Mouse (Mus musculus): Measurements from ENCODE around the gene Qars. TPM values are rescaled to one million over a fixed set of nuclear protein-coding genes. Genes with fewer than 3 reads are reported as not detected.

Qars gene
- polyA plus RNA-seq, 1 experiment from 2014 or later = 66.4 TPM

- ATAC-seq (ENCODE audit: low FRiP score, low TSS enrichment) = no peak
- H3K4me3 ChIP-seq (ENCODE audit: low read depth, low read length) = no peak overlapping the region
- WGBS = 94% methylated on average over 18 of the region's 18 CpGs
- DNase-seq (ENCODE audit: low spot score) = no peak
- no peaks in the 10 kb centered on the region for H3K27me3 ChIP-seq (ENCODE audit: control insufficient read depth, insufficient read depth, low read length)
- TF ChIP-seq EP300 (optimal IDR thresholded peaks at IDR 0.05) = no peak
- no peak for TF ChIP-seq CTCF (IDR thresholded peaks at IDR 0.05; ENCODE audit: low read depth)
- peaks cover 32% of the 10 kb centered on the region for H3K36me3 ChIP-seq (ENCODE audit: control insufficient read depth, insufficient read depth, low read length)
- H3K27ac ChIP-seq (replicated peaks) = no peak overlapping the region
- H3K4me2 ChIP-seq (replicated peaks; ENCODE audit: low read depth) = no peak overlapping the region
- H3K9ac ChIP-seq (ENCODE audit: low read length) = no peak overlapping the region
- H3K4me1 ChIP-seq (replicated peaks; ENCODE audit: control insufficient read depth, insufficient read depth) = peaks cover 2% of the 10 kb centered on the region; the same call in 1 of the 2 replicates
- no peaks in the 10 kb centered on the region for H3K9me3 ChIP-seq (ENCODE audit: control insufficient read depth, low read length)
Measured at GRCm38 (mm10) chr9:108483051-108483790, 24.3 kb upstream of the Qars start.

- Histone ChIP-seq H3K27me3 (ENCODE audit: control insufficient read depth, insufficient read depth, low read length) (no peaks in the 10 kb centered on the region), H3K9me3 (ENCODE audit: control insufficient read depth, low read length) (no peaks in the 10 kb centered on the region), H3K27ac (replicated peaks) (no peak overlapping the region), H3K36me3 (ENCODE audit: control insufficient read depth, insufficient read depth, low read length) (peaks cover 32% of the 10 kb centered on the region), H3K4me3 (ENCODE audit: low read depth, low read length) (no peak overlapping the region), H3K4me1 (replicated peaks; ENCODE audit: control insufficient read depth, insufficient read depth) (peaks cover 2% of the 10 kb centered on the region; the same call in 1 of the 2 replicates), H3K9ac (ENCODE audit: low read length) (no peak overlapping the region), H3K4me2 (replicated peaks; ENCODE audit: low read depth) (no peak overlapping the region)
- TF ChIP-seq EP300 (optimal IDR thresholded peaks at IDR 0.05) (no peak), CTCF (IDR thresholded peaks at IDR 0.05; ENCODE audit: low read depth) (no peak)
- ATAC-seq (ENCODE audit: low FRiP score, low TSS enrichment) = no peak
- DNase-seq (ENCODE audit: low spot score) = no peak
- 94% methylated on average over 15 of the region's 15 CpGs for WGBS
Measured at GRCm38 (mm10) chr9:108484021-108484420, 23.5 kb upstream of the Qars start.

- H3K36me3 ChIP-seq (ENCODE audit: control insufficient read depth, insufficient read depth, low read length) = peaks cover 32% of the 10 kb centered on the region
- ATAC-seq (ENCODE audit: low FRiP score, low TSS enrichment) (no peak), DNase-seq (ENCODE audit: low spot score) (no peak)
- no peaks in the 10 kb centered on the region; the same call in 1 of the 2 replicates for H3K4me1 ChIP-seq (replicated peaks; ENCODE audit: control insufficient read depth, insufficient read depth)
- H3K4me2 ChIP-seq (replicated peaks; ENCODE audit: low read depth) = no peak overlapping the region
- TF ChIP-seq EP300 (optimal IDR thresholded peaks at IDR 0.05) = no peak
- no peak for TF ChIP-seq CTCF (IDR thresholded peaks at IDR 0.05; ENCODE audit: low read depth)
- H3K4me3 ChIP-seq (ENCODE audit: low read depth, low read length) = no peak overlapping the region
- no peak overlapping the region for H3K9ac ChIP-seq (ENCODE audit: low read length)
- H3K27me3 ChIP-seq (ENCODE audit: control insufficient read depth, insufficient read depth, low read length) = no peaks in the 10 kb centered on the region
- H3K9me3 ChIP-seq (ENCODE audit: control insufficient read depth, low read length) = no peaks in the 10 kb centered on the region
- WGBS = 91% methylated on average over 19 of the region's 19 CpGs
- no peak overlapping the region for H3K27ac ChIP-seq (replicated peaks)
Measured at GRCm38 (mm10) chr9:108485301-108485875, 22.1 kb upstream of the Qars start.

- ATAC-seq (ENCODE audit: low FRiP score, low TSS enrichment) (no peak), DNase-seq (ENCODE audit: low spot score) (no peak)
- WGBS = 91% methylated on average over 8 of the region's 8 CpGs
- H3K4me2 ChIP-seq (replicated peaks; ENCODE audit: low read depth) = no peak overlapping the region
- H3K9ac ChIP-seq (ENCODE audit: low read length) = no peak overlapping the region
- no peaks in the 10 kb centered on the region for H3K9me3 ChIP-seq (ENCODE audit: control insufficient read depth, low read length)
- H3K27me3 ChIP-seq (ENCODE audit: control insufficient read depth, insufficient read depth, low read length) = no peaks in the 10 kb centered on the region
- no peak overlapping the region for H3K4me3 ChIP-seq (ENCODE audit: low read depth, low read length)
- H3K36me3 ChIP-seq (ENCODE audit: control insufficient read depth, insufficient read depth, low read length) = peaks cover 32% of the 10 kb centered on the region
- no peak overlapping the region for H3K27ac ChIP-seq (replicated peaks)
- peaks cover 3% of the 10 kb centered on the region; the same call in 1 of the 2 replicates for H3K4me1 ChIP-seq (replicated peaks; ENCODE audit: control insufficient read depth, insufficient read depth)
- TF ChIP-seq CTCF (IDR thresholded peaks at IDR 0.05; ENCODE audit: low read depth) (no peak), EP300 (optimal IDR thresholded peaks at IDR 0.05) (no peak)
Measured at GRCm38 (mm10) chr9:108486973-108487530, 20.5 kb upstream of the Qars start.

GRCm38 (mm10) chr9:108488403-108488802 lies 19.1 kb upstream of the Qars start:
- TF ChIP-seq CTCF (IDR thresholded peaks at IDR 0.05; ENCODE audit: low read depth) (no peak), EP300 (optimal IDR thresholded peaks at IDR 0.05) (no peak)
- H3K4me1 ChIP-seq (replicated peaks; ENCODE audit: control insufficient read depth, insufficient read depth) = peaks cover 4% of the 10 kb centered on the region; the same call in 1 of the 2 replicates
- no peaks in the 10 kb centered on the region for H3K9me3 ChIP-seq (ENCODE audit: control insufficient read depth, low read length)
- no peaks in the 10 kb centered on the region for H3K27me3 ChIP-seq (ENCODE audit: control insufficient read depth, insufficient read depth, low read length)
- H3K36me3 ChIP-seq (ENCODE audit: control insufficient read depth, insufficient read depth, low read length) = peaks cover 32% of the 10 kb centered on the region
- WGBS = 93% methylated on average over 12 of the region's 17 CpGs
- H3K4me2 ChIP-seq (replicated peaks; ENCODE audit: low read depth) = no peak overlapping the region
- H3K9ac ChIP-seq (ENCODE audit: low read length) = no peak overlapping the region
- H3K4me3 ChIP-seq (ENCODE audit: low read depth, low read length) = no peak overlapping the region
- no peak overlapping the region for H3K27ac ChIP-seq (replicated peaks)
- DNase-seq (ENCODE audit: low spot score) = no peak
- no peak for ATAC-seq (ENCODE audit: low FRiP score, low TSS enrichment)

GRCm38 (mm10) chr9:108489215-108489614 lies 18.3 kb upstream of the Qars start:
- 96% methylated on average over 20 of the region's 20 CpGs for WGBS
- no peaks in the 10 kb centered on the region for H3K27me3 ChIP-seq (ENCODE audit: control insufficient read depth, insufficient read depth, low read length)
- no peak overlapping the region for H3K9ac ChIP-seq (ENCODE audit: low read length)
- no peak overlapping the region for H3K4me3 ChIP-seq (ENCODE audit: low read depth, low read length)
- H3K4me1 ChIP-seq (replicated peaks; ENCODE audit: control insufficient read depth, insufficient read depth) = peaks cover 4% of the 10 kb centered on the region; the same call in 1 of the 2 replicates
- TF ChIP-seq EP300 (optimal IDR thresholded peaks at IDR 0.05) = no peak
- no peak for TF ChIP-seq CTCF (IDR thresholded peaks at IDR 0.05; ENCODE audit: low read depth)
- H3K27ac ChIP-seq (replicated peaks) = peak overlapping the region; percentile 99; the same call in 1 of the 2 replicates
- ATAC-seq (ENCODE audit: low FRiP score, low TSS enrichment) = no peak
- peaks cover 36% of the 10 kb centered on the region for H3K36me3 ChIP-seq (ENCODE audit: control insufficient read depth, insufficient read depth, low read length)
- DNase-seq (ENCODE audit: low spot score) = no peak
- no peak overlapping the region for H3K4me2 ChIP-seq (replicated peaks; ENCODE audit: low read depth)
- H3K9me3 ChIP-seq (ENCODE audit: control insufficient read depth, low read length) = no peaks in the 10 kb centered on the region

Measured in stomach, postnatal 0 days (tissue).